ENCODE assay signal across 29 mouse cellular contexts in the genomic region with DNA sequence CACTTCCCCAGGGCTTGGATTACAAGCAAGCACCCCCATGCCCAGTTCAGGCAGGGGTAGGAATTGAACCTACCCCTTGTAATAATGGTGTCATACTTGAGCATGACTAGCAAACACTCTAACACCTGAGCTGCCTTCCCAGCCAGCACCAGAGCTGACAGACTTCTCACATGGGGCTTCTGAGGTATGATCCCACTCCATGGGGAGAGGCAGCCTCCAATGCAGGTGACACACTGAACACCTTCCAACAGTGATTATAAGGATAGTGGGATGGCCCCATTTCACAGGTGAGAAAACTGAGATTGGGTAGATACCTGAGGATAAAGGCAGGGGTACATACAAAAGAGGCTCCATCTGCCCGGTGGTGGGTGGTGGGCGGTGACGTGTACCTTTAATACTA.
"Had no signal": no experiment of that assay in that cellular context is flagged by ENCODE, and none has a peak within 500 bp of the region (broad histone marks: within the 10 kb centered on the region; RNA-seq: fewer than 3 reads in every experiment).

No protein-coding gene starts in this region.

- H3K36me3 ChIP-seq: limb, embryonic 10.5 days; limb, embryonic 12.5 days; limb, embryonic 13.5 days; limb, embryonic 15.5 days; liver, embryonic 12.5 days; liver, embryonic 13.5 days; liver, embryonic 15.5 days; lung, embryonic 15.5 days; midbrain, embryonic 10.5 days; midbrain, embryonic 12.5 days; midbrain, embryonic 13.5 days; midbrain, embryonic 15.5 days had no signal

- H3K27ac ChIP-seq: left cerebral cortex, adult 2 months; limb, embryonic 13.5 days; limb, embryonic 15.5 days; liver, embryonic 12.5 days; liver, embryonic 13.5 days; liver, embryonic 14.5 days; liver, embryonic 15.5 days; lung, embryonic 15.5 days; macrophage; midbrain, embryonic 10.5 days; midbrain, embryonic 12.5 days; midbrain, embryonic 13.5 days; midbrain, embryonic 15.5 days had no signal

- H3K9ac ChIP-seq: limb, embryonic 12.5 days; limb, embryonic 13.5 days; limb, embryonic 15.5 days; liver, embryonic 12.5 days; liver, embryonic 13.5 days; liver, embryonic 14.5 days; liver, embryonic 15.5 days; liver, postnatal 0 days; lung, embryonic 14.5 days; lung, embryonic 15.5 days; midbrain, embryonic 12.5 days; midbrain, embryonic 13.5 days; midbrain, embryonic 15.5 days had no signal

- H3K4me3 ChIP-seq: left cerebral cortex, adult 2 months; limb, embryonic 15.5 days; liver, embryonic 12.5 days; liver, embryonic 13.5 days; liver, embryonic 15.5 days; lung, embryonic 15.5 days; megakaryocyte, embryonic 14.5 days; midbrain, embryonic 12.5 days; midbrain, embryonic 13.5 days; myocyte had no signal

- H3K9me3 ChIP-seq: limb, embryonic 10.5 days; limb, embryonic 15.5 days; liver, embryonic 12.5 days; liver, embryonic 13.5 days; liver, embryonic 15.5 days; lung, embryonic 15.5 days; megakaryocyte, embryonic 14.5 days; midbrain, embryonic 12.5 days; midbrain, embryonic 15.5 days had no signal

- H3K4me1 ChIP-seq: liver, embryonic 12.5 days; liver, embryonic 13.5 days; liver, embryonic 15.5 days; lung, embryonic 15.5 days; megakaryocyte, embryonic 14.5 days had no signal

- ATAC-seq: liver, embryonic 12.5 days; liver, postnatal 0 days; lung, postnatal 0 days; midbrain, embryonic 15.5 days had no signal

- H3K4me2 ChIP-seq: liver, embryonic 11.5 days; liver, embryonic 12.5 days; liver, embryonic 13.5 days; liver, embryonic 15.5 days; lung, embryonic 14.5 days; lung, embryonic 15.5 days had no signal

- DNase-seq: left cerebral cortex, postnatal 4 days; liver; liver, embryonic 13.5 days; liver, postnatal 0 days; lung, adult 18-20 months; lung, adult 2 months; lung, embryonic 14.5 days; lung, postnatal 10 days; lung, postnatal 14 days; lung, postnatal 36 days; lung, postnatal 4 days had no signal
